Mouse (Mus musculus) skeletal muscle tissue, adult 2 months (tissue): ENCODE data around the gene Nfe2l1.
A peak's percentile ranks its signal among the peaks of the same experiment; 100 is the strongest.
"Not testable (repeated sequence)": the region's sequence is repeated elsewhere in the genome, so short reads cannot be mapped to it uniquely, and the experiment has no call there.

Experiments used
- DNase-seq: peaks from one replicate; pipeline ENCODE4 v3.0.0-alpha.2; 2012; ENCODE audit warnings: low read depth, low spot score

Nfe2l1 gene

DNA sequence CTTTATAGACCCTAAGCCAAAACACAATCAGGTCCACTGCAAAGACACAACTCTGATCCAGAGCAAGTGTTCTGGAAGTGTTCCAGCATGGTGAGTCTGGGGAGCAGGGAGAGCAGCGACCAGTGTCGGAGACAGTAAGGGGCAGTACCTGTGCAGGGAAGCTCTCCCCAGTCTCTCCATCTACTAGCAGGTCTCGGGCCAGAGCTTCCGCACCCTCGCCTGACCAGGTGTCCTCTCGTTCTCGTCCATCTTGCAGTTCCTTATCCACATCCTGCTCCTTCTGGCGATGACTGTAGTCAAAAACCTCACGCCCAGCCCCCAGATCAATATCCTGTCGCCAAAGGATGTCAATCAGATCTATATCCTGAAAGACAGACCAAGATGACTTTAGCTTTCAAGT, 7.8 kb downstream of the Nfe2l1 start:
- no peak for DNase-seq

DNA sequence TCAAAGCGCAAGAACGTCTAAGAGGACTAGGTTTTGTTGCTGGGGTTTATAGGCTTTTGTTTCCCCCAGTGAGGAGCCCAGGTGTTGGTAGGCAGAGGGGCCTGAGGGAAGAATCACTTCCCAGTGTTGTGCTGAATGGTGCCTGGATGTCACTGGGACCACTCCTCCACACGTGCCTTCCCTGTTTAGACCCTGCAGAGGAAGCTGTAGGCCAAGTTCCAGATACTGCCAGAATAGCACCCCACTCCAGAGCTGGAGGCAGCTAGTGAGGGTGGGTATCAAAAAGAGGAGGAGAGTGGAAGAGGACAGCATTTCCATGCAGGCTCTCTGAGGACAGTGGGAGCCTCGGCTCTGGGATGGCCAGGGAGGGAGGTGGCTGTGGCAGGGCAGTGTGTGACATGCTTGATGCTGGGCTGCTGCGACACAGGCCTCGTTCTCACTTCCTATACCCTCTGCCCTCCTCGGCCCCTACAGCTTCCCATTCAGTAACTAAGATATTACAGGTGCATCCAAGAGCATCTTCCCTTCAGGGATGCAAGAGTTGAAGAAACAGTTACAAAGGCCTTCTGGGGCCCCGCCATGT, 11.5 kb downstream of the Nfe2l1 start:
- DNase-seq: no peak

DNA sequence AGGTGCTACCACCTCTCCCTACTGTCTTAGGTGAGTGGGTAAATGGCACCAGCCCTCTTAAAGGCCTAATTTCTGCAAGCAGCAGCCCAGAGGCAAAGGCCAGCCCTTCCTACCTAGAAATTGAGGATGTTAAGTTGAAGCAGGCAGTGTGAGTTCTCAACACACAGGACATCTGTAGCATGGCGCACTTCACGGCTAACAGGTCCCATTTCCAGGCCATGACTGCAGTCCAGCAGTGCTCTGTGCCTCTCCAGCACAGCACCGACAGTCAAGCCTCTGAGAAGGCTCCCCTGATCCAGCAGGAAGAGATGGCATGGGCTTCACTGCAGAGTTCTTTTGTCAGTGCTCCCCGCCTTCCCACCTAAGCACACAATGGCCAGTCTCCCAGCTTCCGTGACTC, 12.8 kb downstream of the Nfe2l1 start:
- no peak for DNase-seq

DNA sequence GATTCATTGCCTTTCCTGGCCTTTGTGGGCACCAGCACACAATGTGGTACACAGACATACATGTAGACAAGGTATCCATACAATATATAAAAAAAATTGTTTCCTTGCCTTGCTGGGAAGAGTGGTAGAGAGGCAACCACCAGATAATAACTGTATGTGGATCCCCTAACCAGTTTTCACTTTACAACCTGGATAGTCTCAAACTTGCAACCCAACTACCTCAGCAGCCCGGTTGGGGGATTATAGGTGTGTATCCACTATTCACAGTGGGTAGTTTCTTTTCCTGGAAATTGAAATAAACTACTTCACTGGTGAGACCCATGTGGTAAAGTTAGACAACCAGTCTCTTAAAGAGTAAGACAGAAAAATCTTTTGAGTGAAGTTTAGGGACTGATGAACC, 13.3 kb downstream of the Nfe2l1 start:
- no peak for DNase-seq

DNA sequence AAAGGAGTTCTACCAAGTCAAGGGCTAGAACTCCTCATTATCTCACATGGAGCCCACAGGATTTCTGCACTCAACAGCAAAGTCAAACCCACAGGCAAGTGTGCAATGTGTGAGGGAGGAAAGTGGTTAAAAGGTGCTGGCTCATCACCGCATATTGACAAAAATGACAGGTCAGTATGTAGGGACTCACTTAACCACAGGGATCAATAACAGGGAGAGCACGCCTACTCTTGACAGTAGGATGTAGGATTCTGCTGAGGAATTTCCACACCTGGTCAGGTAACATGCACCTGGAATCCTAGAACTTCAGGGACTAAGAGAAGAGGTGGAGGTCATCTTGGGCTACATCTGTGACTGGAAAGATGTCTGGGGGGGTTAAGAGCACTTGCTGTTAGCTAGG, 13.9 kb downstream of the Nfe2l1 start:
- DNase-seq: no peak

DNA sequence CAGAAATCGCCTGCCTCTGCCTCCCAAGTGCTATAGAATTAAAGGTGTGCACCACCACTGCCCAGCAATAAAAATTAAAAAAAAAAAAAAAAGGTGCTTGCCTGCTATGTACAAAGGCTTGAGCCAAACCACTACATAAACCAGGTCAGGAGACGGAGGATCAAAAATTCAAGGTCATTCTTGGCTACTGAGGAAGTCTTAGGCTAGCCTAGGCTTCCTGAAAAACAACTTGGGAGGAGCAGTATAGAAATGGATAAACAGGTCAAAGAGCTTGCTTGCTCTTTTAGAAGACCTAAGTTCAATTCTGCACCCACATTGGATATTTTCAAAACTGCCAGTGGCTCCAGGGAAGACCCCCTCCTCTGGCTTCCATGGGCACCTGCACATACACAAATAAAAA, 15.3 kb downstream of the Nfe2l1 start:
- DNase-seq: no peak

DNA sequence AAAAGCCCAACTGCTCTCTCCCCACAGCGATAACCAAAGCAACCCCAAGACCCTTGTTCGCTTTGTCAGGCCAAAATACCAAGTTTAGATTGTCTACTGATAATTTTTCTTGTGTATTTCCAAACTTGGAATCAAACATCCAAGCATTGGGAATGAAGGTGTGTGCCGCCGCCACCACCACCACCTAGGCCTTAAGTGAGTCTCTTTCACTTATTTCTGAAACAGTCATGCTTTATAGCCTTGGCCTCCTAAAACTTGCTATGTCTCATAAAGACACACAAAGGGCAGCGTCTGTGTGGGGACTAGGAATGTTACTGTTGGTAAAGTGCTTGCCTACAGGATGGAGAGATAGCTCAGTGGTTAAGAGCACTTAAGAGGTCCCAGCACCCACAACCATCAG, 15.8 kb downstream of the Nfe2l1 start:
- DNase-seq: no peak

DNA sequence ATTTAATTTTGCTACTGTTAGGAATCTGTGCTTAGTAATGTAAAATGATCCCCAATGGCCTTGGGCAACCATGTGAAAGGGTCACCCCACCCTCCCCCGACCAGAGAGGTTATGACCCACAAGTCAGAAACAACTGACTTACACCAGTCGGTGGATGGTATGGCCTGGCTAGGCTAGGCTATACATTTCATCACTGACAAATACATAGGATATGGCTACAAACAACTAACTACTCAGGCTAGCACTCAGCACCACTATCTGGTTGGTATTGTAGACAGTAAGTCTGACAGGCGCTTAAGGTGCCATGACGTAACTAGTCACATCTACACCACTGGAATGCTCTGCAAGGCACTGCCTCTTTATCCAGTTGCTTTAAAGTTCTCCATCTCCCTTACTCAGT, 16.3 kb downstream of the Nfe2l1 start:
- DNase-seq: no peak

DNA sequence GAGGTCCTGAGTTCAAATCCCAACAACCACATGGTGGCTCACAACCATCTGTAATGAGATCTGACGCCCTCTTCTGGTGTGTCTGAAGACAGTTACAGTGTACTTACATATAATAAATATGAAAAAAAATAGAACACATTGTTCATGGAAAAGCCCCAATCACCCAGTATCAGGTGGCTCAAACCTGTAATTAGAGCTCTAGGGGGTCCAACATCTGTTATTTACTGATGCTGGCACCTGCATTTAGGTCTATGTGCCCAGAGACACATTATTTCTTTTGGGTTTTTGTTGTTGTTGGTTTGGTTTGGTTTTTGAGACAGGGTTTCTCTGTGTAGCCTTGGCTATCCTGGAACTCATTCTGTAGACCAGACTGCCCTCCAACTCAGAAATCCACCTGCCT, 18.6 kb downstream of the Nfe2l1 start:
- not testable (repeated sequence) for DNase-seq

DNA sequence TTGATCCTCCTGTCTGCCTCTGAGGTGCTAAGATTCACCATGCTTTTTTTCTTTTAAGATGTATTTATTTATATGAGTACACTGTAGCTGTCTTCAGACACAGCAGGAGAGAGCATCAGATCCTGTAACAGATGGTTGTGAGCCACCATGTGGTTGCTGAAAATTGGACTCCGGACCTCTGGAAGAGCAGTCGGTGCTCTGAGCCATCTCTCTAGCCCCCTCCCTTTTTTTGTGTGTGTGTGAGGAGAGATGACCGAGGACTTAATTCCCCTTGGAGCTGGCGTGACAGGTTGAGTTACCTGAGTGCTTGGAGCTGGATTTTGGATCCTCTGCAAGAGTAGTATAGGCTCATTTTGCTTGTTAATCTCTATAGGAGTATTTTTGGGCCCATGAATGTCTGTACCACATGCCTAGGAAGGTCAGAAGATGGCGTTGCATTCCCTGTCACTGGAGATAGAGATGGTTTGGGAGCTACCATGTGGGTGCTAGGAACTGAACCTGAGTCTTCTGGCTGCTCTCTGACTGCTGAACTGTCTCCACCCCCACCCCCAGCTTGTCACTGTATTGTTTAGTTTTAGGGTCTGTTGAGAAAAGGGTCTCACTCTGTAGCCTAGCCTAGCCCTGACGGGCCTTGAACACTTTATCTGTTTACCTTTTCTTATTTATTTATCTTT, 20.1 kb downstream of the Nfe2l1 start:
- DNase-seq: no peak

DNA sequence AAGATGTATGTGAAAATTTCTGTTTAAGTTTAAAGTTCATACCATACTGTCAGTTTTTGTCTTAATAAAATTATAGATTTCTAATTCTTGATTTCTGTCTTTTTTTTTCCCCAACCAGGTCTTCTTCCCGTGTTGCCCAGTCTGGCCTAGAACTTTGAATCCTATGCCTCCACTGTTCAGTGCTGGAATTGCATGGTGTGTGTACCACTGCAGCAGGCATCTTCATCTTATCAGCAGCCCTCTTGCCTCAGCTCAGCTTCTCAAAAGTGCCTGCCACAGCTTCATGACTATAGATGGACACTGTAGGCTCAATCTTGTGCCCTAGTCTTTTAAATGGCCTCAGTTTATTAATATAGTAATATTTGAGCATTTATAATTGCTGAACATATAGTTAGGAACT, 21.7 kb downstream of the Nfe2l1 start:
- DNase-seq: no peak

DNA sequence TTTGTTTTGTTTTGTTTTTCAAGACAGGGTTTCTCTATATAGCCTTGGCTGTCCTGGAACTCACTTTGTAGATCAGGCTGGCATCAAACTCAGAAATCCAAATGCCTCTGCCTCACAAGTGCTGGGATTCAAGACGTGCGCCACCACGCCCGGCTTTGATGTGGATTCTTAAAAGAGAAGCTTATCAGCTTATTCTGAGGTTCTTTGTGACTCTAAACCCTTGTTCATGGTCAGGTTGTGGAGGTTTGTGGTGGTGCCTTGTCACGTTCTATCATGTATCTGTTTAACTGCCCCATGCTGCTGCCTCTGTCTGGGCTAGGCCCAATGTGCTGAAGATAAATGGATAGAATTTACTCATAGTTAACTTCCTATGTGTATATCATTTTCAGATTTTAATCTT, 24.2 kb downstream of the Nfe2l1 start:
- no peak for DNase-seq

DNA sequence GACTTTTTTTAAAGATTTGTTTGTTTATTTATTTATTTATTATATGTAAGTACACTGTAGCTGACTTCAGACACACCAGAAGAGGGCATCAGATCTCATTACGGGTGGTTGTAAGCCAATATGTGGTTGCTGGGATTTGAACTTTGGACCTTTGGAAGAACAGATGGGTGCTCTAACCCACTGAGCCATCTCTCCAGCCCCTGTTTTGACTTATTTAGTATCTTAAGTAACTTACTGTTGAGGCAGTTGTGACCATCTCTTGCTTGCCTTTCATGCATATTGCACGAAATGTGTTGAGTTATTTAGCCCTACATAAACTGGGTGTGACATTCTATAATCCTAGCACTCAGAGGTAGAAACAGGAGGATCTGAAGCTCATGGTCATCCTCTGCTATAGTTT, 30.3 kb downstream of the Nfe2l1 start:
- DNase-seq: no peak

DNA sequence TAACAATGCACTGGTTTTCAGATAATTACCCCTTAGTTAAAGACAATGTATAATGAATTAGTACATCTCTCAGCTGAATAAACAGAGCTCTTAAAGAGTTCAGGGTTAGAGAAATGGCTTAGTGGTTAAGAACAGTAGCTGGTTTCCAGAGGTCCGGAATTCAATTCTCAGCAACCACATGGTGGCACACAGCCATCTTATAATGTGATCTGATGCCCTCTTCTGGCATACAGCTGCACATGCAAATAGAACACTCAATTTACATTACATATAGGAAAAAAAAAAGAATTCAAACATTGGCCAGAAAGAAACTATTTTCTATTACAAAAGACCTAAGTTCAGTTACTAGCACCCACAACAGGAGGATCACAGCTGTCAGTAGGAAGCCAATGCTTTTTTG, 33.2 kb downstream of the Nfe2l1 start:
- no peak for DNase-seq

DNA sequence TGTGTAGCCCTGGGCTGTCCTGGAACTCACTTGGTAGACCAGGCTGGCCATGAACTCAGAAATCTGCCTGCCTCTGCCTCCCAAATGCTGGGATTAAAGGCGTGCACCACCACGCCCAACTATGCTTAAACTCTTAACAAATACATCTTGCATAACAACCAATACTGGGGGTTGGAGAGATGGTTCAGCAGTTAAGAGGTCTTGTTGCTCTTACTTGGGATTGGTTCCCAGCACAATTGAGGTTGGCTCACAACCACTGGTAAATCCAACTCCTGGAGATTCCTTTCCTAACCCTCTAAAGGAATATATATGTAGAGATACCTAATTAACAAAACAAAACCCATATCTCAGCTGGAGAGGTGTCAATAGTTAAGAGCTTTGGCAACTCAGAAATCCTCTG, 33.7 kb downstream of the Nfe2l1 start:
- DNase-seq: no peak

DNA sequence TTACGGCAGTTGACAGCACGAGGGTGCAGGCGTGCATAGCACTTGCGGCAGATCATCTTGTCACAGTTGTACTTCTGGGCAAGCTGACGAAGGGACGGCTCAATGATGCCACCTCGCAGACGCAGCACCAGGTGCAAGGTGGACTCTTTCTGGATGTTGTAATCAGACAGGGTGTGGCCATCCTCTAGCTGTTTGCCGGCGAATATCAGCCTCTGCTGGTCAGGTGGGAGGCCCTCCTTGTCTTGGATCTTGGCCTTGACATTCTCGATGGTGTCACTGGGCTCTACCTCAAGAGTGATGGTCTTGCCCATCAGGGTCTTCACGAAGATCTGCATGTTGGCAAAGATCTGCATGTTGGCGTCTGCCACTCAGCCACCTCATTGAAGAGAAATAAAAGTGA, 34.3 kb downstream of the Nfe2l1 start:
- no peak for DNase-seq

DNA sequence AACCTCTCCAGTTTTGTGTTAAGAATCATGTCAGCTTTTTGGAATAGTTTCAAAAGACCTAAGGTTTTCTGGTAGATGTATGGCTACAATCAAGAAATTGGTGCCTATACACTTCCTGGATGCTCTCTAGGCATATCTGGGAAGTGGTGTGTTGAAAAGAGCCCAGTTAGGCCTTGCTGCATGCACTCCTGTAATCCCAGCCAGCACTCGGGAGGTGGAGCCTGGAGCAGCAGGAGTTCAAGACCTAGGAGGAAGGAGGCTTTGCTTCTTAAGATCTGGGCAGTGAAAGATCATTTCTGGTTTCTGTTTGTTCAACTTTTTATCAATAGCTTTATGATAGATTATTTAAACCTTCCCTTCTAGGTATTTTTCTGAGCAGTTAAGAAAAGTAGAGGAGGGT, 39.1 kb downstream of the Nfe2l1 start:
- no peak for DNase-seq

DNA sequence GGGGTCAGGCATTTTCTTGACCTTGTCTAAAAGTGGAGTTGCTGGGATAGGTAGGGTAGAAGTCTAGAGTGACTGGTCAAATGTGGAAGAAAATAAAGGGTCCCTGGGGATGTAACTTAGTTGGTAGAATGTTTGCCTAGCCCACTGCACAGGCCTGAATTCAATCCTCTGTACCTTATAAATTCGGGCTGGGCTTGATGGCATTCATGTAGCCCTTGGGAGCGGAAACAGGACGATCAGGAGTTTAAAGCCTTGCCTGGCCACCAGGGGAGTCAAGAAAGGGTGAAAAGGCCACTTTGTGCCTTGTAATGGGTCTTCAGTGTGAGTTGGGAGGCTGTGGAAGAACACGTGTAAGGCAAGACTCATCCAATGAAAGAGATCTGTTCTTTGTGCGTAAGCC, 39.8 kb downstream of the Nfe2l1 start:
- no peak for DNase-seq

DNA sequence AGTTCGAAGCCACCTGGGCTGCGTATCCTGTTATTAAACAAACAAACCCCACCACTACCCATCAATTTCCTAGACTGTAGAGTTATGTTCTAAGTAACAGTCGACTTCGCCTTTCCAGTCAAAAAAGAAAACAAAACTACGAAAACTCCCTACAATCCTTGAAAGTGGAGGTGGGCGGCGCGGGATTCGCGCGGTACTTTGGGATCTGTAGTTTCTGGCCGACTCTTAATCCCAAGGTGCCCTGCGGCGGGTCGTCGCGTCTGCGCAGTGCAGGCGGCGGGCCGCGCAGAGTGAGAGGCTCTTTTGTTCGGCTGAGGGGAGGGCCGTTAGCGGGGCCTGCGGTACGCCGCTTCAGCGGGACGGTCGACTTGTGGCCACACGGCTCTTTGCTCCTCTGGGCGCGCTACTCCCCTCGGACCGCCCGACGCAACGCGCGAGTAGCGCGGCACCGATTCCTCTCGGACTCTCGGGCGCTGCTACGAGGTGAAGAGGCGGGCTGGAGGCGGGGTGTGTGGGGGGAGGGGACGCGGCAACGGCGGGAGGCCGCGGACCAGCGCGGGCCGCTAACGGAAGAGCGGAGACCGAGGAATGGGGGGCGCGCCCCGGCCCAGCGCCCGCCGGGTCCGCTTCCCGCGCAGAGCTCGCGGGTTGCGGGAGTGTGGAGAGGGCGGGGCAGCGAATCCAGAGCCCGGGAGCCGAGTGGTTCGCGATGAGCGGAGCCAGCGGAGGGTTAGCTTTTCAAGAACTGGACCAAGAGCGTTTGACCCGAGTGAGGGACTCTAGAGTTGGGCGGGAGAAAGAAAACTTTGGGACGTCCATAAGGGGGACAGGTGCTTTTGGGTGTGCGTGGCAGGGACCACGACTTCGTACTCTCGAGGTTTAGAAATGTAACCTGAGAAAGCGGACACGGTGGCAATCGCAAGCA, 40.6 kb downstream of the Nfe2l1 start, which contains the start of gene Cbx1:
Gene Cbx1, plus strand, starts transcription at position 257 of the 925 bp plus-strand sequence.
- DNase-seq: peak; percentile 81

DNA sequence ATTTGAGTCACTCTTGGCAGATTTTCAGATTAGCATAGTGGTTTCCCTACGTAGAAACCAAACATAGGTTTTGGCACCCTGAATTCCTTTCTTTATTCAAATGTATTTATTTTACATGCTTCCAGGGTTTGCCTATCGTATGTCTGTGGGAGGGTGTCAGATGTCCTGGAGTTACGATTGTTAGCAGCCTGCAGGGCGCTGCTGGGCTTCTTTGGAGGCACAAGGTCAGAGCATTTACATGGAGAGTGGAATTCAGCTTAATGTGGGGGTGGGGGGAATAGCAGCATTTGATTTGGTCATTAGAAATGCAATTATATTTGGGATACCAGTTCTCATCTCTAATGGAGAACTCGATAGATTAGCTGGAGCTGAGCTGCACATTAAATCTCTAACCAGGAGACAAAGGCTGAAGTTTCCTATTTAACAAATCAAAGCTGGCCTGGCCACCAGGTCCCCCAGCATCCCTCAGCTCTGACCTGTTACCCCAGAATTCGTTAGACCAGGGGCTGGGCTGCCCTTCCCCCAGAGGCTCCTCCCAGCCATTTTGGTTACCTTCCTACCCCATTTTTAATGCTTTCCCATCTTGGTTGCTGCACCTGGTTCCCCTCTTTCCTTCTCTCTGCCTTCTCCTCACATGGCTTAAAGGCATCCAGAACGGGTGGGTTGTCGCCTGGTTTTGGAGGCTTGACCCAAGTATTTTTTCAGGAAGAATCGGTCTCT, 42.9 kb downstream of the Nfe2l1 start:
- DNase-seq: no peak

DNA sequence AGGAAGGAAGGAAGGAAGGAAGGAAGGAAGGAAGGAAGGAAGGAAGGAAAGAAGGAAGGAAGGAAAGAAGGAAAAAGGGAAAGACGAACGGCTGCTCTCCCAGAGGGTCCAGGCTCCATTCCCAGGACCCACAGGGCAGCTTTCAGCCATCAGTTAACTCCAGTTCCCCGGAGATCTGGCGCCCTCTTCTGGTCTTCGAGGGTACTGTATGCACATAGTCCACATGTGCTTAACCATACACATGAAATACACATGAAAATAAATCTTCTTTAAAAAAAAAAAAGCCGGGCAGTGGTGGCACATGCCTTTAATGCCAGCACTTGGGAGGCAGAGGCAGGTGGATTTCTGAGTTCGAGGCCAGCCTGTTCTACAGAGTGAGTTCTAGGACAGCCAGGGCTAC, 44.9 kb downstream of the Nfe2l1 start:
- not testable (repeated sequence) for DNase-seq

DNA sequence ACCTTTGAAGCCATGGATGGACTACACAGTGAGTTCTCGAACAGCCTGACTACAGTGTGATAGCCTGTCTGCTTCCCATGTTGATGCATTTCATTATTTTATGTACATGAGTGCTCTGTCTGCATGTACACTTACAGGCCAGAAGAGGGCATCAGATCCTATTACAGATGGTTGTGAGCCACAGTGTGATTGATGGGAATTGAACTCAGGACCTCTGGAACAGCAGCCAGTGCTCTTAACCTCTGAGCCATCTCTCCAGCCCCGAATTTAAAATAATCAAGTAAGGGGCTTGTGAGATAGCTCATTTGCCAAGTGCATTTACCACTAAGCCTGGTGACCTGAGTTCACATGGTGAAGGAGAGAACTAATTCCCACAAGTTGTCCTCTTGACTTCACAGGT, 48.3 kb downstream of the Nfe2l1 start:
- DNase-seq: no peak
